Mouse (Mus musculus): ENCODE results near the gene Clmn.
A peak's percentile ranks its signal among the peaks of the same experiment; 100 is the strongest.

The Clmn gene

DNA sequence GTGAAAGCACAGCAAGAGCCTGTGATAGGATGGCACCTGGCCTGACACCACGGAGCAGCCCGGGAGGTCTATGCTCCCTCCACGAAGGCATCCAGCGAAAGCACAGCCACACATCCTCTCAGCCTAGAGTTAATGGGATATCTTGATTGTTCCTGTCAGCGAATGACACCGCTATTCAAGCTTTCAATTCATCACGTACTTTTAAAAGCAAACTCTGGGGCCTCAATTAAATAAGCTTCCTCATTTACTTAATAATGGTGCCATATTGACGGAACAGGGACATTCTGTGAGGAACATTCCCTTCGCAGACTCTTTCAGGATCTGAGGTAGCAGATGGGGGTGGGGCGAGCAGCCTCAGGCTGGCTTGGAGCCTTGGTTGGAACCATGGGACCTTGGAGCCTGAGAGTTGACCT lies 14.7 kb upstream of the Clmn start:
- no peak for DNase-seq (ENCODE audit: low spot score)

DNA sequence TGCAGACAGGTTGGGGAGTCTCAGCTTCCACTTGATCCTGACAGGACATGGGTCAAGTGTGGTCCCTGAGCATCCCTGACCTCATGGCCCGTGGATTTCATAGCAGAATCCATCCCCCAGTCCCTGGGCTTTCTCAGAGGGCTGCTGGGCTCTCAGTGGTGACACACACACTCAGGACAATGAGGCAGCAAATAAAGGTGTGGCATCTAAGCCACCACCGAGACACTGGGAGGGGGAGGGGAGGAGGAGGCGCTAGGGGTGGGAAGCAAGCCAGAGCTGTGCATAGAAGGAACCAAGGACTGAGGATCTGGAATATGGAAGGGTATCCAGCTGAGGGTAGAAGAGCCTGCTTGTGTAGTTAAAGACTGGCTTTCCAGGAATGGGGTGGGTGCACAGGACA lies 11.2 kb upstream of the Clmn start:
- DNase-seq (ENCODE audit: low spot score), result no peak

DNA sequence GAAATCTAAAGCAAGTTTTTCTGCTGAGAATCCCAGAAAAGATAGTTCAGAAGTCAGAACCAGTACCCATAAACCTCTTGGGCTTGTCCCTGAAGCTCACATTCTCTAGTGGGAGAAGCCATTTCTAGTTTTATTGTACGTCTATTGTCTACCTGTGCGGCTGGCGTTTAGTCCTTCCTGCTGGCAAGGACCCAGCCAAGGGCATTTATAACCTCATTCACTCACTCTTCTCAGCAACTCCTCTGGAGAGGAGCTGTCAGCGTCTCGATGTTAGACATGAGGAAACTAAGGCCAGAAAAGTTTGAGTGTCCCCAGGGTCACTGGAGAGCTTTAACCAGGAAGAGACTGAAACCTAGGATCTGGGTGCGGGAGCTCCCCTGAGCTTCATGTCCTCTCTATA lies 7.1 kb upstream of the Clmn start:
- DNase-seq (ENCODE audit: low spot score), result no peak

DNA sequence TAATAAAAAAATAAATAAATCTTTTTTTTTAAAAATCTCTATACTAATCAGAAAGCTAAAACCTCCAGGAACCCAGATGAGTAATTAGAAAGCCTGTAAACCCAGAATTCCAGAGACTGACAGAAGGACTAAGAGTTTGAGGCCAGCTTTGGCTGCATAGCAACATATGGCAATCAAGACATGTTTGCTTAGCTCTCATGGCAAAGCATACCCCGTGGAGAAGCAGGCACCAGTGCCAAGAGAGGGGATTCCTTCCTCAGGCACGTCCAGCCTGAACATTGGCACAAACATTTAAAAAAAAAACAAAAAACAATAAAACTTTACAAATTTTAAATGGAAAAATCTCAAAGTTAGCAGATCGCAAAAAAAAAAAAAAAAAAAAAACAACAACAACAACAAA lies 4.9 kb upstream of the Clmn start:
- no peak for DNase-seq (ENCODE audit: low spot score)

DNA sequence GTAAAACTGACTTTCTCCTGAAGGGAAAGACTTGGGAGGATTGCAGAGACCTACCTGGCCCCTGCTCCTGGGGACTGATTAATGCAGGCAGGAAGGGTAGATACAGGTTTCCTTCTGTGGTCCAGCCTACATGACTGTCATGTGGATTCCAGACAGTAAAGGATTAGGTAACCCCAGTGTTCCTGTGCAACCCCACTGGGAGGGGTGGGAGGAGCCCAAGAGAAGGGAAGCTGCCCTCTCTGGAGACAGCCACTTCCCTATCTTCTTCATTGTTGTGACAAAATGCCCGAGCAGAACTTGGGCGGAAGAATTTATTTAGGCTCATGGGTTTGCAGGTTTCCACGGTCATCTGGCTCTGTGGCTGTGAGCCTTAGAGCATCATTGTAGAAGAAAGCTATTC lies 3.6 kb upstream of the Clmn start:
- no peak for DNase-seq (ENCODE audit: low spot score)

DNA sequence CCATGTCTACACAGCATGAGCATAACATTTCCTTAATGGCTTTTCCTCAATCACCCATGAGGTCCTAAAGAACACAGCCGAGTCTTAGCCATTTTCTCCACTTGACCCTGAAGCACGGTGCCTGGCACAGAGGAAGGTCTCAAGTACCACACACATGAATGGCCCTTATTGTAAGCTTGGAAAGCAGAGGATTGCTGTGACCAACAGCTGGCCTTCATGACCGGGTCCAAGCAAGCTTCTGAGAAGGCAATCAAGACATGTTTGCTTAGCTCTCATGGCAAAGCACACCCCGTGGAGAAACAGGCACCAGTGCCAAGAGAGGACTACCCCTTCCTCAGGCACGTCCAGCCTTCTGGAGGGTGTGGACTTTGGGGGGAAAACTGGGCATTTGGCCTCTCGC lies 3.0 kb upstream of the Clmn start:
- DNase-seq (ENCODE audit: low spot score), result no peak

DNA sequence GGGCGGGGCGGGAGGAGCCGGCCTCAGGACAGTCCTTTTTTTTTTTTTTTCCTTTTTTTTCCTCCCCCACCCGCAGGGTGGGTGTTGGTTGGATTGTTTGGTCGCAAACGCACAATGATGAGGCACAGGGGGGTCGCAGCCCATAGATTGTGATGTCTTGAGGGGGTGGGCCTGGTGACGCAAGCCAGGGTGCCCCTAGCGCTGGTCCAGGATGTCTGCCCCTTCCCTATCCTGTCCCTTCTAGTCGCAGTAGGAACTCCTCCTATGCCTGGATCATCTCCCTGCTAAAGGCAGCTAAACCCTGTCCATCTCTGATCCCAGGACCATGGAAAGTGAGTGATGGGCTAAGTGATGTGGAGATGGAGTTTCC lies 275 bp upstream of the Clmn start:
- DNase-seq (ENCODE audit: low spot score), result no peak

DNA sequence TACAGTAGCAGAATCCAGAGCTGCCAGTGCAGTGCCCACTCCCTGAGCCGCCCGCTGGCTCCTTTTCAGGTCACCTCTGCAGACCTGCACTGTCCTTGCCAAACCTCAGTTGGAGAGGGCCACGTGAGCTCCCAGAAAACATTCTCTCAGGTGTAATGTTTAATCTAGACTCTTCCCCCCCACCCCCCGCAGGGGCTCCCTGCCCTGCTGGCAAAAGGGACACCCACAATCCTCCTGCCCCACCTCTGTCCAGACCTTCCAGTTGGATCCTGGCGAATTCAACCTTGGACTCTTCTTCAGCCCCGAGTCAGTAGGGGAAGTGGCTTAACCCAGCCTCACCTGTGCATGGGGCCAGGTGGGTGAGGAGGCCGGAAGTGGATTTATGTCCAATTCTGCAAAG lies 1.2 kb downstream of the Clmn start:
- DNase-seq (ENCODE audit: low spot score), result no peak

DNA sequence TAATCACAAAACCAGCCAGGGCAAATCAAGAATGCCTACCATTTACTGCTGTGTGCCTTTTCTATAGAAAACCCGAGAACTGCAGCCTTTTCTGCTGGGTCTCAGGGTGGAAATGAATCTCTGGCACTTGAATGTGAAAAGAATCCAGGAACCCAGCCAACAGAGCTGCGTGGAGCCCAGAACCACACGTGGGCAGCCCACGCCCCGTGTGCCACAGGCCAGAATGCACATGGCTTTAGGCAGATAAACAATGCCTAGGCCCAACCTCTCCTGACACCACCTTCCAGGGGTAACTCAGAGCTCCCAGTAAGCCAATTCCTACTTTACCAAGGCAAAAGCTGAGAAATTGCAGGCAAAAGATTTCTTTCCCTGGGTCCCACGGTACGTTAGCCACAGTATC lies 5.7 kb downstream of the Clmn start:
- no peak for DNase-seq (ENCODE audit: low spot score)

DNA sequence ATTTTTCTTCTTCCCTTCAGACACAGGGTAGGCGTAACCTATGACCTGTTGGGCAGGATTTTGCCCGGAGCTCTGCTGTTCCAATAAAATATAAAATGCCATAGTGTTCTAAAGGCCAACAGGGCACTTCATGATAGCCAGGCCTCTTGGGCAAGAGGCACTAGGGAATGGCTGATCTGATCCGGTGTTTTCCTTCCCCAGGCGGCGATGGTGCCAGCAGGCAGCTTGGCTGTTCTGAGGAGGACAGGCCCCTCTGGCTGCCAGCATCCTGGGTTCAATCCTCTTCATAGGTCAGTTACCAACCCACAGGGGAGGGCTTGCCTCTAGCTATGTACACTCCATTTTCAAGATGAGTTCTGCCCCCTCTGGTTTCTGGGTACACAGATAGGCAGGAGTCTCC lies 6.1 kb downstream of the Clmn start:
- no peak for DNase-seq (ENCODE audit: low spot score)

DNA sequence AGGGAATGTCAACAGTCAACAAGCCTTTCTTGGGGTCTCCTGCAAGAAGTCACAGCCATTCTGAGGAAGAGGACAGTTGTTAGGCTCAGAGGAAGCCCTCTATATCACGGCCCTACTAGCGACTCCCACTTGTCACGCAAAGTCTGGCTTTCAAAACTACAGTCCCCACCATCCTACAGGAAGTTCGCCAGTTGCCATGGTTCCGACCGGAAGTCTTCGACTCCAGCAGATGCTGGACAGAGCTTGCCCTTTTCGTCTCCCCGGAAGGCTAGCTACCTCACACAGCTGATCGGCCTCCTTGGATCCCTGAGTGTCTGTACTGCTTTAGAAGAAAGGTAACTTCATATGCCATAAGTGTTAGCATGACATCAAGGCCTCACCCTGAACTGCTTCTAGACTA lies 7.3 kb downstream of the Clmn start:
- DNase-seq (ENCODE audit: low spot score), result no peak

DNA sequence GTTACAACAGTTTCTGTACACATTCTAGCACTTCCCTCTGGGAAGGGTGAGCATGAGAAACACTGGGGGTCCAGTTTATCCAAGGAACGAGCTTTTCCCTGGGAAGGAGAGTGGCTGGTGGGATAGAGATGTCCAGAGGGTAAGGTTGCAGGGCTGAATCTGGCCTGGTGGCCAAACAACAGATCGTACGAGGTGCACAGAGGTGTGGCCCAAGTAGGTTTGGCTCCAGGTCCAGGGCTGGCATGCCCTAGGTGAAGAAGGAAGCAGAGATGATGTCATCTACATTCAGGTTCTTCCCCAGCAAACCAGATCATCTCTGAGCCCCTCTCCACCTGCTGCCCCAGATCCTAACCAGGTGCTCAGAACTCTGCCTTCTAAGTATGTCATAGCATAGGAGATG lies 8.3 kb downstream of the Clmn start:
- no peak for DNase-seq (ENCODE audit: low spot score)

DNA sequence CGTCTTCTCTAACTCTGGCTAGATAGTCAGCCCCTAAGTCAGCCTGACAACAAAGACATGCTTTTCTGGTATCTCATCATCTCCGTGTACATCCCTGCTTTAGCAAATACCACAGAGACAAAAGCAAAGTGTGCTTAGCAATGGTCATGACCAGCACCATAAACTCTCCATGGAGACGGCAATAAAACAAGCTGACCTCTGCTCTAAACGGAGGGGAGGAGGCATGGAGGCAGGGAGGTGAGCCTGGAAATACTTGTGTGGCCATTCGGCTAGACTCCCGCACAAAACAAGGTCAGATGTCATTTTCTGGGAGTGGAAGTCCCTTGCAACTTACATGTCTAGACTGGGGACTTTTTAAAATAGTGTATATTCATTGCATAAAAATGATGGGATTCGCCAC lies 9.3 kb downstream of the Clmn start:
- no peak for DNase-seq (ENCODE audit: low spot score)

DNA sequence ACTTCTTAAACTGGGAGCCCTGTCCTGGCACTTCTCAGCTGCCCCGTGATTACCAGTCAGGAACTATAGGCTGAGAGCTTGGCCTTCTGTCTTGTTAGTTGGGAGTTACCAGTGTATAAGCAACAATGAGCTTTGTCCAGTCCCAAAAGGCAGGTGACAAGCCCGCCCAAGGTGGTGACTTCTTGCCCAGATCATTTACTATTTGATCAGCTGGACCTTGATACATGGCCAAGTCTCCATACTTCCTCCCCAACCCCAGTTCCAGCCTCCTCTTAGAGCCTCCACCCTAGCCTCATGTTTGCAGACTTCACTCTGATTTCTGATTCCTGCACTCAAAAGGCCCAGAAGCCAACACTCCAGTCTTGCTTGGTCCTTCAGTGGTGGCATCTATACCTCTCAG lies 10.1 kb downstream of the Clmn start:
- DNase-seq (ENCODE audit: low spot score), result no peak

DNA sequence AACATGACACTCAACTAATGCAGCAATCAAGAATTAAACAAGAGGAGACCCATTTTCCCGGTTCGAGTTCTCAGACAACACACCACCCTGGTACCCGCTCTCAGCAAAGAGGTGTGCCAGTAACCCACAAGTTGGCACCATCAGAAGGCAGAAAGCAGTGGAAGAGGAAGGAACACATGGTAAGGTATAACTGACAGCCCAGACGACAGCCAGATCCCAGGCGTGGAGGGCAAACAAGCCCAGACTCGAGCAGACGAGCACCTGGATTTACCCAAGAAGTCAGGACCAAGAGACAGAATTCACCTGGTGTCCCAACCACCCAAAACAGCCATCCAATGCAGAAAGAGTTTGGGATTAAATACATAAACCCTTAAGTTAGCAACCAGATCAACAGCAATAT lies 11.5 kb downstream of the Clmn start:
- no peak for DNase-seq (ENCODE audit: low spot score)

DNA sequence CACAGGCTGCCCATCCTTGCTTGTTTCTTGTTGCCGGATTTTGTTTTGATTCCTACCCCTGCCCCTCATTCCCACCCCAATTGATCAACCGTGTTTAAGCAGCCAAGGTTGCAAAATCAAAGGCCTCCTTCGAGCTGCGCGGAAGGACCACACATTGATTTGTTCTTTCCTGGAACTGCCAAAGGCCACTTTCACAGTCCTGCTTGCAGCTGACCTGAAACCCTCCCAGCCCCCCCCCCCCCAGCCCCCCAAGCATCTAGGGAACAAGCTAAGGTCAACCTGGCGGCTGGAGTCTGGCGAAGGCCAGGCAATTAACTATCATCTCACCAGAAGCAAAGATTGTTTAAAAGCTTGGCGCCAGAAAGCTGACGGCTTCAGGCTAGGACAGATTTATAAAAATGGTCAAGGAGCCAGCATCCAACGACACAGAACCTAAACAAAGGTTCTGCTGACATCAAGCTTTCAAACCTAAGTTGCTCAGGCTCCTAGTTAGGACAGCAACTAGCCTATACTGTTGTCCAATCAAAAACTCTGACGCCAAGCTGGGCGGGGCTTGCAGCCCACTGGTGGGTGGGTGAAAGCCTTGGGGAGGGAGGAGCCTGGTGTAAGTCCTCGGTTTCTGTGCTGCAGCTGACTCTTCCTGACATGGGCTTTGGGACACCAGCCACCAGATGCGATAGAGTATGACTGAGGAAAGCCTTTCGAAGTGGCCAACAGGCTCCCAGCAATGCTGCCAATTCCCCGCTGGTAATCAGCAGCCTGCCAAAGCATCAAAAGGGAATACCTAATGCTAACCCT lies 13.0 kb downstream of the Clmn start:
- peak; percentile 48 for DNase-seq (ENCODE audit: low spot score)

DNA sequence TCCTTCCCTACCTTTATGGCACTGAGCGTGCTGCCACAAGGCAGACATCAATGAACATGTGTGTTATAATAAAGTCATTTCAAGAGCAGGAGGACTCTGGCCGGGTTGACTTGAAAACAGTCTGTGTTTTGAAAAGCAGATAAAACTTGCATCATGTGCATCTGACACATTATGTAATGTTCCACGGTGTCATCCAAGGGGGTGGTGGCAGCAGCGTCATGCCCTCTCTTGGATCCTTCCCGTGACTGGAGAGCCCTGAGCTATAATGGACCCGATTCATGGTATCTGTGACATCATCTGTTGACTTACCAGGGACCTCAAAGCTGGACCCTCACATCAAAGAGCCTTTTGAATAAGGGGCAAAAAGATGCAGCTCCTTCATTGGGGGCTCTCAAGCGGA lies 14.8 kb downstream of the Clmn start:
- DNase-seq (ENCODE audit: low spot score), result no peak

DNA sequence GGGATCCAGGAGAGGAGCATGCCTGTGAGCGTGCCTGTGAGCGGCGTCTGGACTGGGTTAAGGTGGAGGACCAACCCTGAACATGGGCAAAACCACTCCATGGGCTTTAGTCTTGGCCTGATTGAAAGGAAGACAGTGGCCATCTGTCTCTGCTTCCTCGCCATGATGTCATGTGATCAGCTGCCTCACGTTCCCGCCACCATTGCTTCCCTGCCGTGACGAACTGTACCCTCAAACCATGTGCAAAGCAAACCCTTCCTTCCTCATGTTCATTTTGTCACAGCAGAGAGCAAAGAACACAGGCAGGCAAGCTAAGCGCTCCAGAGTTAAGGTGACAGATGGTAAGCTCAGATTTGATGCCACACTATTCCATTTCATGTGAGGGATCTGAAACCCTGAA lies 16.2 kb downstream of the Clmn start:
- no peak for DNase-seq (ENCODE audit: low spot score)

DNA sequence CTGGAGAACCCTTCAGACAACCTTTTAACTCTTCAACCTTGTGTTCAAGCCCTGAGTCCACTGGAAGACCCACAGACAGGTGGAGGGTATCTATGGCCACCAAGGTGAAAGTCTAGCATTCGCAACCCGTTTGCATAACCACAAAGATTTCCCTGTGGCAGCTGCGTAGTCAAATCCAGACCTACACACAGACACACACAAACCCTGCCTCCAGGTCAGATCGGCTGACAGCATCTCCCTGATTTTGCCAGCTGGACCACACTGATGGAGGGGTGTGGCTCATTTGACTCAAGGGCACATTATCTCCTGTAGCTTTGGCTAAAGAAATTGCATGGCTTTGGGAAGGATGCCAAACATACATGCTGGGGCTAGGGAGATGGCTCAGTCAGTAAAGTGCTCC lies 17.6 kb downstream of the Clmn start:
- no peak for DNase-seq (ENCODE audit: low spot score)

DNA sequence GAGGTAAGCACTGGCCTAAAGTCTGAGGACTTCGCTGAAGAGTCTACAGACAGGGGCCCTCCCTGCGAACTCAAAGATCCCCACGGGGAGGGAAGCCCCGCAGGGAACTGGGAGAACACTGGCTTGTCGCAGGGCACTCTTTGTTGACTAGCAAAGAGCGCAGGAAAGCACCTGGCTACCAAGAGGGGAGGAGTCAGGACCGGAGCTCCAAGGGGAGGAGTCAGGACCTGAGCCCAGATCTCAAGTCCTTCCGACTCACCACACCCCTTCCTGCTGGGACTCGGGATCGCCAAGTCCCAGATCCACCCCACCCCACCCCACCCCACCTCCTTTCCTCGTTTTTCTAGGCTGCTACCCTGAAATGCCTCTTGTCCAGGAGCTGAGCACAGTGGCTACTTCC lies 19.2 kb downstream of the Clmn start:
- no peak for DNase-seq (ENCODE audit: low spot score)

DNA sequence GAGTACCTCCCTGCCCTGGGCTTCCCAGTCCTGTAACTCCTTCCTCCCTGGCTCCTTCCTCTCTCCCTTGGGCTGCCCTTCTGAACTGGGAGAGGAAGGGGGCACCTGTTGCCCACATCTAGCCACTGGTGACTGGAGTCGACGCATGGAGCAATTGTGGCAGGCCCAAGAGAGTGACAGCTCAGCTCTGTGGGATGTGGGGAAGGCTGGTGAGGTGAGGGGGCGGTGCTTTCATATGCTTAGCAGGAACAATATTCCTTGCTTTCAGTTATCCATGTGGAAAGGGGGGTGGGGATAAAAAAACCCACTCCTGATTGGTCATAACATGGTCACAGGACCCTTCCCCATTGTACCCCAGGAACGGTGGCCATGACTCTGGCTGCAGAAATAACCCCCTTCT lies 19.9 kb downstream of the Clmn start:
- DNase-seq (ENCODE audit: low spot score), result no peak

DNA sequence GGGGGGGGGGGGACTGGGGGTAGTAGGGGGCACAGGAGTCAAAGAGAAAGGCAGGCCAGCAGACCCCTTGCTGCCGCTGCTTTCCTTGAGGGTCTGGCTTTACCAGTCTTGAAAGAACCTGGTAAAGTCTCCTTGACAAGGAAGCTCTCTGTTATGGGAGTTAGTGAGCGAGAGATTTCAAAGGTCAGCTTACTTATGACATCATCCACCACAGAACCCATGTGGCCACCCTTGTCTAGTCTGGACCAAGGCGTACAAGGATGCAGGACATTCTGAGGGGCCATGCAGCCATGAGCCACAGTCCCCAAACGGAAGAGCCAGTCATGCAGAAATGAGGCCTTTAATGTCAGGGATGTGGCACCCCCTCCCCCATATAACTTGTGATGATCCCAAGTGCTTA lies 20.6 kb downstream of the Clmn start:
- no peak for DNase-seq (ENCODE audit: low spot score)

DNA sequence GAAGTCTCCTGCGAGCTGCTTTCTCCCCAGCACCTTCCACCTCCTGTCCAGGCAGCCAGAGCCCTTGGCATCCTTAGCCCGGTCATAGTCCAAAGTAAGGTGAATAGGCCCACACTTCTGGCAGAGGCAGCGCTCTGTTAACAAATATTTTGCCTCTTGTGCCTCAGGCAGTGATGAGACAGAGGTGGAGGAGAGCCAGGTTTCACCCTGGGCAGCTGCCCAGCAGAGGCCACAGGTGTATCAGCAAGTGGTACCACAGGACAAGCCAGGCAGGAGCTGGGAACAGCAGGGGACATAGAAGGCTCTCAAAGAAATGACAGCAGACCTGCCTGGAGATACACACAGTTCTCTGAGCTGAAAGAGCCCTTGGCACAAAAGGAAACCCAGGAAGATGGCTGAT lies 23.6 kb downstream of the Clmn start:
- DNase-seq (ENCODE audit: low spot score), result no peak

DNA sequence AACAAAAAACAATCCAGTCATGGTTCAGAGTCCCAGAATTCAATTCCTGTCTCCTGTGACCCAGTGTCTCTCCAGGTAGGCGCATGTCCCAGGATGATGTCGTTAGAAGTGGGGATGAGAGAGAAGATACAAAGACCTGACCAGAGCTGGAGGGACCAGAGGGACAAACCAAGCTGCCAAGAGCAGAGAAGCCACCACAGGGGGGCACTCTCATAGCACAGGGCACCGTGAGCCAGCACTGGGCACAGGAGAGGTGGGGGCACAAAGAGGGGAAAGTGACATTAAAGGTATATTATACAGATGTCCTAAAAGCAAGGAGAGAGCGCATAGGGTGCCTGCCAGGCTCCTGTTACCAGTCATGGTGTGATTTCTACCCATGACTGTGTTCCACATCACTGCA lies 25.9 kb downstream of the Clmn start:
- no peak for DNase-seq (ENCODE audit: low spot score)

DNA sequence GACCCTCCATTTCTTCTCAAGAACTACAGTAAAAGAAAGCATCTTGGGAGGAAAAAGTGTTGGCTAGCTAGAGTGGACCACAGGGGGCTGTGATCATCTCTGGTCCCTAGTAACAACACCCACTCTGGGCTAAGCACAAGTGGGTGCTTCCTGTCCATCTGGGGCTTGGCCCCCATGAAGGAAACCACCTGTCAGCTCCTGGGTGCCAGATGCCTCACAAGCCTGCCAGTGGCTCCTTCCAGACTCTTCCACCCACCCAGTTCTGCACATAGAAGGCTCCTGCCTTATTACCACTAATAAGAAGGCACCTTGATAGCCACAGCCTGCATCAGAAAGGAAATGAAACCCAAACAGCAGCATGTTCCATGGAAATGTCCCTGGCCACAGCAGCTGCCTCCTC lies 26.4 kb downstream of the Clmn start:
- no peak for DNase-seq (ENCODE audit: low spot score)
